ENCODE assay signal across 9 mouse cellular contexts in genomic region chr10:66994469-66994868, GRCm38 (mm10).
A peak's percentile ranks its signal among the peaks of the same experiment; 100 is the strongest.
DNase-seq lines count a peak whose midpoint lies in the region; ATAC-seq and TF ChIP-seq lines count a peak whose summit lies in the region.
"Had no signal": no experiment of that assay in that cellular context is flagged by ENCODE, and none has a peak within 500 bp of the region (broad histone marks: within the 10 kb centered on the region; RNA-seq: fewer than 3 reads in every experiment).

No protein-coding gene starts in this region.

- no peak overlapping the region for H3K9ac ChIP-seq in hindbrain, embryonic 11.5 days (ENCODE audit: low read depth, low read length)
- H3K9ac ChIP-seq in CH12.LX (ENCODE audit: insufficient read depth, low read depth) = no peak overlapping the region
- H3K9ac ChIP-seq in hindbrain, embryonic 15.5 days = no peak overlapping the region

- 84% methylated on average over 5 of the region's 5 CpGs for WGBS in hindbrain, embryonic 10.5 days
- 81% methylated on average over 5 of the region's 5 CpGs for WGBS in hindbrain, embryonic 11.5 days
- WGBS in hindbrain, embryonic 15.5 days = 69% methylated on average over 5 of the region's 5 CpGs

- H3K79me2 ChIP-seq in CH12.LX (replicated peaks; ENCODE audit: control insufficient read depth, extremely low read depth, insufficient read depth, poor library complexity, severe bottlenecking) = no peaks in the 10 kb centered on the region

- no peak for TF ChIP-seq RAD21 in CH12.LX (IDR thresholded peaks at IDR 0.05; ENCODE audit: low read depth, low read length)

- 0 out of 2 replicates have a peak overlapping the region, but pooled peaks have one; percentile 31 for H3K27ac ChIP-seq in hindbrain, embryonic 10.5 days
- H3K27ac ChIP-seq in hindbrain, embryonic 11.5 days (ENCODE audit: low read depth, low read length) = no peak overlapping the region
- no peak overlapping the region for H3K27ac ChIP-seq in CH12.LX (ENCODE audit: insufficient read depth, low read depth)
- no peak overlapping the region; the same call in 1 of the 2 replicates for H3K27ac ChIP-seq in hindbrain, embryonic 15.5 days (replicated peaks)

- no peak overlapping the region for H3K4me2 ChIP-seq in hindbrain, embryonic 11.5 days (replicated peaks; ENCODE audit: low read depth, low read length)
- H3K4me2 ChIP-seq in CH12.LX (ENCODE audit: insufficient read depth, low read depth, poor library complexity, severe bottlenecking) = no peak overlapping the region
- no peak overlapping the region for H3K4me2 ChIP-seq in hindbrain, embryonic 15.5 days

- H3K4me3 ChIP-seq in hindbrain, embryonic 10.5 days = no peak overlapping the region
- H3K4me3 ChIP-seq in hindbrain, embryonic 11.5 days (ENCODE audit: low read depth, low read length) = no peak overlapping the region
- H3K4me3 ChIP-seq in CH12.LX (replicated peaks in 1 of 3; ENCODE audit: low read depth in 2 of 3, low read length in 2 of 3, poor library complexity in 1 of 3) = no peak overlapping the region
- no peak overlapping the region for H3K4me3 ChIP-seq in hindbrain, embryonic 15.5 days

- in situ Hi-C loops in CH12.LX (cut with MboI; ENCODE audit: low pct_ligation_motif_present, low pct_unique_long_range_greater_than_20kb, low sequenced_read_pairs) = no loop called here

- H3K4me1 ChIP-seq in hindbrain, embryonic 10.5 days (replicated peaks) = peaks cover 10% of the 10 kb centered on the region
- no peaks in the 10 kb centered on the region; the same call in 1 of the 2 replicates for H3K4me1 ChIP-seq in hindbrain, embryonic 11.5 days (replicated peaks; ENCODE audit: control insufficient read depth, insufficient read depth, low read length)
- H3K4me1 ChIP-seq in CH12.LX (ENCODE audit: control insufficient read depth in 1 of 2, insufficient read depth in 2 of 2) = peaks cover 5 to 34% of the 10 kb centered on the region in 2 experiments; a peak in 3 of 4 replicates
- H3K4me1 ChIP-seq in hindbrain, embryonic 15.5 days (replicated peaks) = peaks cover 4% of the 10 kb centered on the region; the same call in 1 of the 2 replicates

- no peaks in the 10 kb centered on the region for H3K27me3 ChIP-seq in hindbrain, embryonic 10.5 days (ENCODE audit: insufficient read depth, poor library complexity, severe bottlenecking)
- no peaks in the 10 kb centered on the region for H3K27me3 ChIP-seq in hindbrain, embryonic 11.5 days (ENCODE audit: control insufficient read depth, insufficient read depth, low read length)
- H3K27me3 ChIP-seq in CH12.LX (replicated peaks) = no peaks in the 10 kb centered on the region
- H3K27me3 ChIP-seq in hindbrain, embryonic 15.5 days = no peaks in the 10 kb centered on the region

- no peaks in the 10 kb centered on the region for H3K36me3 ChIP-seq in hindbrain, embryonic 10.5 days
- no peaks in the 10 kb centered on the region for H3K36me3 ChIP-seq in hindbrain, embryonic 11.5 days (ENCODE audit: control insufficient read depth, insufficient read depth, low read length)
- no peaks in the 10 kb centered on the region for H3K36me3 ChIP-seq in CH12.LX (replicated peaks in 1 of 2; ENCODE audit: control insufficient read depth in 1 of 2, insufficient read depth in 1 of 2, low read length in 1 of 2)
- no peaks in the 10 kb centered on the region for H3K36me3 ChIP-seq in hindbrain, embryonic 15.5 days

- peaks cover 9% of the 10 kb centered on the region for H3K9me3 ChIP-seq in hindbrain, embryonic 10.5 days
- H3K9me3 ChIP-seq in hindbrain, embryonic 11.5 days (ENCODE audit: control insufficient read depth, low read length) = no peaks in the 10 kb centered on the region
- peaks cover 2% of the 10 kb centered on the region for H3K9me3 ChIP-seq in CH12.LX (replicated peaks; ENCODE audit: low read length)
- no peaks in the 10 kb centered on the region for H3K9me3 ChIP-seq in hindbrain, embryonic 15.5 days

- TF ChIP-seq EP300 in CH12.LX (IDR thresholded peaks at IDR 0.05; ENCODE audit: low read length) = no peak

- no peak for ATAC-seq in hindbrain, embryonic 11.5 days (ENCODE audit: low FRiP score)
- peak; percentile 23; the same call in 1 of the 2 replicates for ATAC-seq in hindbrain, embryonic 15.5 days (ENCODE audit: low FRiP score, low read depth)
- no peak for ATAC-seq in megakaryocyte-erythroid progenitor cell, adult 5-6 weeks (replicated peaks; ENCODE audit: low FRiP score, low TSS enrichment, poor library complexity, severe bottlenecking)

- no peak for DNase-seq in hindbrain, embryonic 10.5 days (ENCODE audit: low spot score)
- no peak for DNase-seq in hindbrain, embryonic 11.5 days (ENCODE audit: low spot score)
- no peak for DNase-seq in CH12.LX (ENCODE audit: extremely low read depth)
- peak; percentile 18 to 29 for DNase-seq in adrenal gland, postnatal 36 days
- DNase-seq in urinary bladder, postnatal 10 days (ENCODE audit: low spot score) = no peak
- no peak for DNase-seq in right cerebral cortex, postnatal 4 days
- DNase-seq: kidney, postnatal 25 days had no signal

- TF ChIP-seq CTCF in CH12.LX (conservative IDR thresholded peaks at IDR 0.05 in 1 of 2, IDR thresholded peaks at IDR 0.05 in 1 of 2; ENCODE audit: low read depth in 2 of 2, low read length in 2 of 2) = no peak

- no peak for TF ChIP-seq POLR2A in CH12.LX (IDR thresholded peaks at IDR 0.05; ENCODE audit: low read depth, low read length)

- dilution Hi-C loops in CH12.LX (cut with MboI; ENCODE audit: extremely low pct_ligation_motif_present, extremely low pct_unique_long_range_greater_than_20kb, low sequenced_read_pairs) = no loop called here

TF ChIP-seq in CH12.LX, 34 proteins besides CTCF, POLR2A, EP300 and RAD21:
- no peak for TF ChIP-seq NRF1 (IDR thresholded peaks at IDR 0.05; ENCODE audit: low read depth, low read length)
- TF ChIP-seq CHD2 (IDR thresholded peaks at IDR 0.05; ENCODE audit: low read length) = 0 out of 2 replicates have a peak, but pooled peaks have one; percentile 44

Comparison
In these comparisons a context has a peak if more than half of its experiments do, and no peak if none do; other contexts are left out.
1. DNase-seq: peak in adrenal gland, postnatal 36 days (2 of 2); none in hindbrain, embryonic 10.5 days (single experiment), hindbrain, embryonic 11.5 days (single experiment), CH12.LX (single experiment), urinary bladder, postnatal 10 days (single experiment) and right cerebral cortex, postnatal 4 days (single experiment).